Mouse (Mus musculus) forebrain, embryonic 10.5 days (tissue): Measurements from ENCODE around the gene Gclc. TPM values are rescaled to one million over a fixed set of nuclear protein-coding genes. Genes with fewer than 3 reads are reported as not detected.
A peak's percentile ranks its signal among the peaks of the same experiment; 100 is the strongest.

ENCODE experiments used
- DNase-seq: peaks from one replicate; pipeline ENCODE4 v3.0.0-alpha.2; 2017; ENCODE audit warnings: low spot score; ENCODE audit errors: extremely low spot score
- H3K27ac ChIP-seq: fragments of 300-500 bp; sonication (generic); 2 replicates; pipeline ENCODE4 v1.5.1; 2016; ENCODE audit warnings: mild to moderate bottlenecking
- H3K27me3 ChIP-seq: fragments of 300-500 bp; sonication (generic); 2 replicates; pipeline ENCODE4 v1.6.1; 2016; ENCODE audit warnings: mild to moderate bottlenecking; ENCODE audit not compliant: poor library complexity, severe bottlenecking
- H3K36me3 ChIP-seq: fragments of 300-500 bp; sonication (generic); replicated peaks from 2 replicates; pipeline ENCODE4 v1.6.1; 2016; ENCODE audit warnings: mild to moderate bottlenecking, moderate library complexity
- H3K4me1 ChIP-seq: fragments of 300-500 bp; sonication (generic); 2 replicates; pipeline ENCODE4 v1.6.1; 2016
- H3K4me3 ChIP-seq: fragments of 300-500 bp; sonication (generic); 2 replicates; pipeline ENCODE4 v1.5.1; 2016; ENCODE audit warnings: mild to moderate bottlenecking, moderate library complexity
- H3K9me3 ChIP-seq: fragments of 300-500 bp; sonication (generic); 2 replicates; pipeline ENCODE4 v1.6.1; 2016; ENCODE audit warnings: mild to moderate bottlenecking, moderate library complexity
- WGBS: fragments of 180-500 bp; shearing (Covaris S2); methylation state at CpG from one replicate; pipeline ENCODE4 v1.1.7; 2016; 5-methylcytosine and 5-hydroxymethylcytosine counted together
- polyA plus RNA-seq: library from polyadenylated mRNA; unstranded; fragments of >200 nt; fragmentation: Nextera tagmentation; extraction: Ambion mirVana; gene quantifications from 2 replicates; pipeline ENCODE4 v1.2.1, GENCODE M21; 2016

Gclc gene
- polyA plus RNA-seq, 1 experiment from 2014 or later: 18.4 TPM

GRCm38 (mm10) chr9:77751091-77751521 is 3.2 kb upstream of the Gclc start:
- peaks cover 20% of the 10 kb centered on the region for H3K27me3 ChIP-seq

GRCm38 (mm10) chr9:77754728-77755402 is 530 bp downstream of the Gclc start:
- Histone ChIP-seq H3K4me1 (peaks cover 33% of the 10 kb centered on the region), H3K27me3 (peaks cover 14% of the 10 kb centered on the region), H3K27ac (peak overlapping the region; percentile 94), H3K9me3 (no peaks in the 10 kb centered on the region), H3K4me3 (peak overlapping the region; percentile 84), H3K36me3 (peaks cover 10% of the 10 kb centered on the region; the same call in 1 of the 2 replicates)
- DNase-seq: peak; percentile 81
- under 1% methylated on average over 55 of the region's 57 CpGs for WGBS

More at GRCm38 (mm10) chr9:77751091-77751521, 3.2 kb upstream of the Gclc start:
- H3K4me3 ChIP-seq: peak overlapping the region; percentile 66
- peaks cover 30% of the 10 kb centered on the region for H3K4me1 ChIP-seq
- no peak for DNase-seq
- peak overlapping the region; percentile 91 for H3K27ac ChIP-seq
- H3K9me3 ChIP-seq: no peaks in the 10 kb centered on the region
- H3K36me3 ChIP-seq: no peaks in the 10 kb centered on the region
- WGBS: 2% methylated on average over 12 of the region's 12 CpGs

DNA sequence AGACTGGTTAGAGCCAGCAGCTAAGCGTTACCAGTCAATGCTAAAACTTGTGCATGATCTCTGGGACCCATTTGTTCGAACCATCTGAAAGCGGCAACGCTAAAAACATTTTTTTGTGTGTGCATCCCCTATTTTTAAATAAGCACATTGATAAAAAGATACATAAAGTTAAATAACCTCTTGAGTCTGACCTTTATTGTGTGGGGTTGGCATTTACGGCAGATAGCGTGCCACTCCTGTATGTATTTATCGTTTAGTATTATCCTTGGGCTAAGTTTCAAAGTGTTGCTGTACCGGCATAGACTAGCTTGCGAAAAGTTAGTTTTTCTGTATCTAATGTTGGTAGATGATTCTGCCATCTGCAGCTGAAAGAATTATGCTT is 1.1 kb downstream of the Gclc start:
- 23% methylated on average over 9 of the region's 9 CpGs for WGBS

DNA sequence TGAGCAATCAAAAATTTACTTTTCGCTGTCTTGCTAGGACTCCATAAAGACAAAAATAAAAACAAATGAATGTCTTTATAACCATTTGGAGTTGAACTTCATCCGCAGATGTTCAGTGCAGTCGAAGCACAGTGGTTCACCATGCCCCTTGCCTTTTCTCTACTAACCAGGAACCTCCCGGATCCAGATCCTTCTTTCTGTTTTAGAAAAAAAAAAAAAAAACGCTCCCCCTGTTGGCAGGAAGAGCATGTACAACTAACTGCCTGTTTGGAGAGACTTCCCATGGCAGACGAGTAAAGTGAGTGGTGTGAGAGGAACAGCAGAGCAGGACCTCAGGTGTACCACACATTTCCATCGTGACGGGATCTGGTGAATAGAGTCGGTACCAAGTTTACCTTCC is 1.7 kb downstream of the Gclc start:
- no peak overlapping the region for H3K27ac ChIP-seq
- peaks cover 26% of the 10 kb centered on the region for H3K4me1 ChIP-seq
- peak overlapping the region; percentile 84 for H3K4me3 ChIP-seq
- DNase-seq: no peak
- H3K36me3 ChIP-seq: peaks cover 15% of the 10 kb centered on the region
- peaks cover 14% of the 10 kb centered on the region for H3K27me3 ChIP-seq
- H3K9me3 ChIP-seq: no peaks in the 10 kb centered on the region
- WGBS: 33% methylated on average over 9 of the region's 9 CpGs

More for the DNA sequence above, 1.1 kb downstream of the Gclc start:
- no peak for DNase-seq
- Histone ChIP-seq H3K27me3 (peaks cover 14% of the 10 kb centered on the region), H3K36me3 (peaks cover 10% of the 10 kb centered on the region; the same call in 1 of the 2 replicates), H3K4me3 (peak overlapping the region; percentile 84), H3K9me3 (no peaks in the 10 kb centered on the region), H3K4me1 (peaks cover 28% of the 10 kb centered on the region), H3K27ac (peak overlapping the region; percentile 94)

- WGBS: 97% methylated on average over 1 of the region's 1 CpGs
- no peaks in the 10 kb centered on the region for H3K9me3 ChIP-seq
Observed at GRCm38 (mm10) chr9:77757331-77757730, 3.0 kb downstream of the Gclc start.

DNA sequence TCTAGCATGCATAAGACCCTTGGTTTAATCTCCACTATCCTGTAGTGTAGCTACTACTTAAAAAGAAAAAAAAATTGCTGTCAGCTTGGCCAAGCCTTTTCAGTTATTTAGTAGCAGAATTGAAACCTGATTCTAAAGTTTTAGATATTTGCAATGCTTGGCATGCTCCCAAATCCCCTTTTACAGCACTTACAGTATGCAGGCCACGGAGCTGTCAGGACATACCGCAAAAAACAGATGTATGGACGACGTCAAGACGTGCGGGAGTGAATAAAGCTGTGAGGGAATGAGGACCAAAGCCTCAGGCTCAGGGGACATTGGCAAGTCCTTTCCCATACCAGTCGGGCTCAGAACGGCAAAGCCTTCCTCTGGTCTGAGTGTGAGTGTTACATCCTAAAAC is 4.1 kb downstream of the Gclc start:
- Histone ChIP-seq H3K4me3 (no peak overlapping the region), H3K9me3 (no peaks in the 10 kb centered on the region), H3K27me3 (no peaks in the 10 kb centered on the region; the same call in 1 of the 2 replicates), H3K27ac (no peak overlapping the region), H3K36me3 (peaks cover 34% of the 10 kb centered on the region), H3K4me1 (peaks cover 22% of the 10 kb centered on the region)
- no peak for DNase-seq
- 83% methylated on average over 8 of the region's 8 CpGs for WGBS

More at GRCm38 (mm10) chr9:77757331-77757730, 3.0 kb downstream of the Gclc start:
- Histone ChIP-seq H3K27ac (no peak overlapping the region), H3K27me3 (peaks cover 7% of the 10 kb centered on the region), H3K4me1 (peaks cover 22% of the 10 kb centered on the region), H3K4me3 (no peak overlapping the region), H3K36me3 (peaks cover 22% of the 10 kb centered on the region)
- no peak for DNase-seq

DNA sequence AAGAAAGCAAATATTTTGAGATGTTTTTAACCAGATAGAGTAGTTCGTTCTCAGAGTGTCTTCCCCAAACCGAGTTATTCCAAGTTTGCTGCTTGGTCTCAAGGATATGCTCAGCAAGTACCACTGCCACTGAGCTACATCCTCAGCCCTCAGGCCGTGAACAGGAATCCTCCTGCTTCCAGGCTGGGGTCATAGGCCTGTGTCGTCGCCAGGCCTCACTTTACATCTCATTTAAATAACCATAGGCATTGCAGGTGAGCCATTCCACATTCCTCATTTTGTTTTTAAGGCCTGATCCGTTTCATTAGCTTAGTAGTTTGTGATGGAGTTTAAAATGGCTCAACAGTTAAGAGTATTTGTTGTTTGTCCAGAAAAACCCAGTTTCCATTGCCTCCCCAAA is 4.8 kb downstream of the Gclc start:
- H3K4me1 ChIP-seq: peaks cover 22% of the 10 kb centered on the region
- no peaks in the 10 kb centered on the region for H3K9me3 ChIP-seq
- no peak for DNase-seq
- no peak overlapping the region for H3K4me3 ChIP-seq
- no peaks in the 10 kb centered on the region for H3K27me3 ChIP-seq
- WGBS: 65% methylated on average over 6 of the region's 6 CpGs
- H3K36me3 ChIP-seq: peaks cover 40% of the 10 kb centered on the region
- H3K27ac ChIP-seq: no peak overlapping the region

GRCm38 (mm10) chr9:77759756-77760155 is 5.4 kb downstream of the Gclc start:
- peaks cover 47% of the 10 kb centered on the region for H3K36me3 ChIP-seq
- no peak overlapping the region for H3K27ac ChIP-seq
- H3K4me3 ChIP-seq: no peak overlapping the region
- no peaks in the 10 kb centered on the region for H3K27me3 ChIP-seq
- no peaks in the 10 kb centered on the region for H3K9me3 ChIP-seq
- peaks cover 22% of the 10 kb centered on the region for H3K4me1 ChIP-seq
- 93% methylated on average over 6 of the region's 6 CpGs for WGBS
- no peak for DNase-seq

DNA sequence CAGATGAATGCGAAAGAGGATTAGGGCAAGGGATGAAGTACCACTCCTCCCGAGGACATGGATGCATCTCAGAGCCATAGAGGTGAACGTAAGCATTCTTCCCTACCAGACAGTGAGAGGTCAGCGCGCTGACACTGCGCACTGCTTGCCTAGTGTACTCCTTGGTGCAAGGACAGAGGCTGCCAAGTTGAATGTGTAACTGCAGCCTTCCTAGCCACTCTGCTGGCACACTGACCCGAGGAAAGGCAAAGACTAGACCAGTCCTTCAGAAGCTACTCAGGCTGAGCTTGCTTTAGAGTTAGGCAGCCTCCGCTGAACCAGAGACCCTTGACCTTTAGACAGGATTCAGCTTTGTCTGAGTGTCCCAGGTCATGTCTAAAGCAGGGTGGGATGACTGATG is 11.9 kb downstream of the Gclc start:
- H3K27ac ChIP-seq: no peak overlapping the region
- H3K4me1 ChIP-seq: peaks cover 20% of the 10 kb centered on the region
- H3K9me3 ChIP-seq: no peaks in the 10 kb centered on the region
- H3K36me3 ChIP-seq: peaks cover 57% of the 10 kb centered on the region
- 90% methylated on average over 8 of the region's 8 CpGs for WGBS
- H3K27me3 ChIP-seq: no peaks in the 10 kb centered on the region
- no peak for DNase-seq
- no peak overlapping the region for H3K4me3 ChIP-seq

DNA sequence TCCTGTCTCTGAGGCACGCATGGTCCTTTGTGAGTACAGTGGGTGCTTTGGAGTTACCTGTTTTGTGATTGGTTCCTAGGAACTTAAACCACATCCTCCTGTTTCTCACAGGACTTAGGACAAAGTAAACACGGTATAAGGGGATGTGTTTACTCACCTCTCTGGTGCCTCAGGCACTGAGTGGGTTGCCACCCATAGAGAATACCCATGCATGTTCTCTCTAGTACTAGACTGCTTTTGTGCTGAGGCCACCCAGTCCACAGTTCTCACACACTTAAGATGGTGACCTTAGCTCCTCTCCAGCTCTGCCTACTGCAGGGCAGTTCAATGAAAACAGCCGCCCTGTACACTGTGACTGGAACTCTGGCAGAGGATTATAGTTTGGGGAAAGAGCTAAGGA is 12.4 kb downstream of the Gclc start:
- no peaks in the 10 kb centered on the region for H3K9me3 ChIP-seq
- peaks cover 25% of the 10 kb centered on the region for H3K4me1 ChIP-seq
- DNase-seq: no peak
- H3K36me3 ChIP-seq: peaks cover 54% of the 10 kb centered on the region
- no peak overlapping the region for H3K4me3 ChIP-seq
- no peaks in the 10 kb centered on the region for H3K27me3 ChIP-seq
- 85% methylated on average over 3 of the region's 3 CpGs for WGBS
- no peak overlapping the region for H3K27ac ChIP-seq

DNA sequence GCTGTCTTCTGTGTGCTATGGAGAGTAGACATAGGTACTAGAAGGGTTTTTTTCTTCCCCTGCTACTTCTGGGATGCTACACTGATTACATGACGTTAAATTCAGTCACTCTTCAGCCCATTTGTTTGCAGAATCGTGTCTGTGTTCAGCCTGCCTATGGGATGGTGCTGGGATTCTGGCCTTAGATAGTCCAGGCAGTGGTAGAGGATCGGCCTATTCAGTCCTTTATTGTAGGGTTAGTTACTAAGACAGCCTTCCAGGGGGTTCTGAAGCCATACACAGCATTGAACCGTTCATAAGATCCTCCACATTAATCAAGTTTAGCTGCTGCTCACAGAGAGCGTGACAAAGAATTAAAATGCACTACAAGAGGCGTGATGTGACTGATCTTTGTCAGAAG is 16.6 kb downstream of the Gclc start:
- WGBS: 73% methylated on average over 6 of the region's 6 CpGs
- peaks cover 34% of the 10 kb centered on the region for H3K4me1 ChIP-seq
- H3K4me3 ChIP-seq: no peak overlapping the region
- H3K27me3 ChIP-seq: no peaks in the 10 kb centered on the region
- no peak for DNase-seq
- H3K9me3 ChIP-seq: no peaks in the 10 kb centered on the region
- no peak overlapping the region for H3K27ac ChIP-seq
- H3K36me3 ChIP-seq: peaks cover 30% of the 10 kb centered on the region

- no peaks in the 10 kb centered on the region for H3K9me3 ChIP-seq
- H3K27me3 ChIP-seq: no peaks in the 10 kb centered on the region
- H3K4me3 ChIP-seq: no peak overlapping the region
- WGBS: 82% methylated on average over 5 of the region's 5 CpGs
- DNase-seq: no peak
- H3K27ac ChIP-seq: no peak overlapping the region
- peaks cover 30% of the 10 kb centered on the region for H3K36me3 ChIP-seq
- H3K4me1 ChIP-seq: peaks cover 31% of the 10 kb centered on the region
Observed at GRCm38 (mm10) chr9:77771330-77771729, 17.0 kb downstream of the Gclc start.

- Histone ChIP-seq H3K36me3 (peaks cover 30% of the 10 kb centered on the region), H3K4me1 (peaks cover 37% of the 10 kb centered on the region), H3K9me3 (no peaks in the 10 kb centered on the region), H3K27ac (no peak overlapping the region; the same call in 1 of the 2 replicates), H3K27me3 (no peaks in the 10 kb centered on the region), H3K4me3 (no peak overlapping the region)
- peak; percentile 33 for DNase-seq
- WGBS: 58% methylated on average over 10 of the region's 10 CpGs
Observed at GRCm38 (mm10) chr9:77771765-77772383, 17.5 kb downstream of the Gclc start.
